Mouse (Mus musculus) erythroblast, embryonic 14.5 days (primary cell): ENCODE results near the gene Npepps.

ENCODE experiments used
- GATA1 ChIP-seq: IDR thresholded peaks from 2 replicates; pipeline ENCODE4 v1.6.1; 2012; ENCODE audit warnings: low read length, inconsistent platforms, mixed read lengths
- TAL1 ChIP-seq: IDR thresholded peaks from 3 replicates; pipeline ENCODE4 v1.6.1; 2012; ENCODE audit warnings: low read length, inconsistent platforms, mixed read lengths

GRCm38 (mm10) chr11:97299939-97300338, 19.5 kb upstream of the Npepps start:
- no peak for TF ChIP-seq TAL1
- TF ChIP-seq GATA1: no peak
